Mouse (Mus musculus): ENCODE results near the gene Wdr81.
"Not testable (repeated sequence)": the region's sequence is repeated elsewhere in the genome, so short reads cannot be mapped to it uniquely, and the experiment has no call there.

Wdr81 gene

GRCm38 (mm10) chr11:75460844-75461742 lies 6.6 kb upstream of the Wdr81 start, which contains the start of gene Tlcd2:
Tlcd2 (plus strand) TSS chr11:75461715.
- DNase-seq (ENCODE audit: low spot score in 2 of 2): peak; percentile 94 to 98

- peak; percentile 50 to 72 for DNase-seq (ENCODE audit: low spot score in 2 of 2)
These were observed 5.8 kb upstream of the Wdr81 start for GRCm38 (mm10) chr11:75460103-75460843.

GRCm38 (mm10) chr11:75459751-75460102 lies 5.2 kb upstream of the Wdr81 start:
- no peak for DNase-seq (ENCODE audit: low spot score in 2 of 2)

- DNase-seq (ENCODE audit: low spot score in 2 of 2): no peak
These were observed 4.7 kb upstream of the Wdr81 start for GRCm38 (mm10) chr11:75459141-75459711.

GRCm38 (mm10) chr11:75458628-75459041 lies 4.1 kb upstream of the Wdr81 start:
- DNase-seq (ENCODE audit: low spot score in 2 of 2): no peak

- DNase-seq (ENCODE audit: low spot score in 2 of 2): no peak
These were observed 3.7 kb upstream of the Wdr81 start for GRCm38 (mm10) chr11:75458169-75458568.

GRCm38 (mm10) chr11:75456440-75456871 lies 1.9 kb upstream of the Wdr81 start:
- DNase-seq (ENCODE audit: low spot score in 2 of 2): no peak

- DNase-seq (ENCODE audit: low spot score in 2 of 2): not testable (repeated sequence)
These were observed 1.5 kb upstream of the Wdr81 start for GRCm38 (mm10) chr11:75455971-75456370.

GRCm38 (mm10) chr11:75455041-75455736 lies 672 bp upstream of the Wdr81 start:
- no peak for DNase-seq (ENCODE audit: low spot score in 2 of 2)

GRCm38 (mm10) chr11:75452812-75453557 lies 1.5 kb downstream of the Wdr81 start:
- no peak for DNase-seq (ENCODE audit: low spot score in 2 of 2)

- no peak for DNase-seq (ENCODE audit: low spot score in 2 of 2)
These were observed 2.4 kb downstream of the Wdr81 start for GRCm38 (mm10) chr11:75452081-75452480.

GRCm38 (mm10) chr11:75450936-75451335 lies 3.6 kb downstream of the Wdr81 start:
- DNase-seq (ENCODE audit: low spot score in 2 of 2): no peak

GRCm38 (mm10) chr11:75450304-75450908 lies 4.1 kb downstream of the Wdr81 start:
- no peak for DNase-seq (ENCODE audit: low spot score in 2 of 2)

GRCm38 (mm10) chr11:75449695-75450094 lies 4.8 kb downstream of the Wdr81 start:
- DNase-seq (ENCODE audit: low spot score in 2 of 2): no peak

- DNase-seq (ENCODE audit: low spot score in 2 of 2): no peak
These were observed 5.9 kb downstream of the Wdr81 start for GRCm38 (mm10) chr11:75448575-75448974.

GRCm38 (mm10) chr11:75443711-75444110 lies 10.8 kb downstream of the Wdr81 start:
- no peak for DNase-seq (ENCODE audit: low spot score in 2 of 2)

- DNase-seq (ENCODE audit: low spot score in 2 of 2): peak in 1 of 2 experiments; percentile 54
These were observed 12.9 kb downstream of the Wdr81 start for GRCm38 (mm10) chr11:75441601-75442000.

GRCm38 (mm10) chr11:75441034-75441433 lies 13.5 kb downstream of the Wdr81 start:
- no peak for DNase-seq (ENCODE audit: low spot score in 2 of 2)

GRCm38 (mm10) chr11:75439951-75440350 lies 14.6 kb downstream of the Wdr81 start:
- no peak for DNase-seq (ENCODE audit: low spot score in 2 of 2)

GRCm38 (mm10) chr11:75439363-75439762 lies 15.2 kb downstream of the Wdr81 start, which contains the start of gene Serpinf2:
Serpinf2 (minus strand) TSS chr11:75439591.
- DNase-seq (ENCODE audit: low spot score in 2 of 2): no peak

All from cerebellum, postnatal 4 days (tissue).